In genomic region chr3:100397491-100397890, GRCm38 (mm10) we compare ENCODE assay signal across 34 mouse cellular contexts.
"Had no signal": no experiment of that assay in that cellular context is flagged by ENCODE, and none has a peak within 500 bp of the region (broad histone marks: within the 10 kb centered on the region; RNA-seq: fewer than 3 reads in every experiment).

No protein-coding gene starts in this region.

- H3K4me1 ChIP-seq: heart, embryonic 12.5 days; heart, embryonic 15.5 days; hindbrain, embryonic 12.5 days; hindbrain, embryonic 13.5 days; hindbrain, embryonic 15.5 days had no signal

- DNase-seq: heart, postnatal 14 days; heart, postnatal 36 days; heart, postnatal 4 days; kidney, adult 11 months; kidney, adult 18-20 months; kidney, adult 2 months; kidney, adult 8-10 months; kidney, adult 9 months; kidney, postnatal 10 days; kidney, postnatal 14 days; kidney, postnatal 25 days; kidney, postnatal 36 days; kidney, postnatal 4 days; layer of hippocampus, adult 9-11 months; layer of hippocampus, postnatal 36 days had no signal

- H3K4me2 ChIP-seq: heart, embryonic 11.5 days; heart, embryonic 12.5 days; heart, embryonic 13.5 days; heart, embryonic 15.5 days; hindbrain, embryonic 12.5 days; hindbrain, embryonic 13.5 days; hindbrain, embryonic 14.5 days; hindbrain, embryonic 15.5 days; intestine, embryonic 15.5 days; kidney, embryonic 15.5 days had no signal

- H3K9me3 ChIP-seq: heart, embryonic 12.5 days; heart, embryonic 13.5 days; heart, embryonic 15.5 days; hindbrain, embryonic 10.5 days; hindbrain, embryonic 12.5 days; hindbrain, embryonic 13.5 days; hindbrain, embryonic 15.5 days; intestine, embryonic 15.5 days; kidney, embryonic 15.5 days had no signal

- H3K36me3 ChIP-seq: heart, embryonic 12.5 days; heart, embryonic 13.5 days; heart, embryonic 15.5 days; hindbrain, embryonic 10.5 days; hindbrain, embryonic 12.5 days; hindbrain, embryonic 13.5 days; hindbrain, embryonic 15.5 days; intestine, embryonic 15.5 days; kidney, embryonic 15.5 days had no signal

- ATAC-seq: hindbrain, embryonic 16.5 days; hindbrain, postnatal 0 days; inflammation-experienced regulatory T-cells, adult 6 months; intestine, embryonic 15.5 days; intestine, embryonic 16.5 days; intestine, postnatal 0 days had no signal

- H3K27me3 ChIP-seq: heart, embryonic 12.5 days; heart, embryonic 13.5 days; heart, embryonic 15.5 days; hindbrain, embryonic 12.5 days; hindbrain, embryonic 13.5 days; hindbrain, embryonic 15.5 days; intestine, embryonic 15.5 days; kidney, embryonic 15.5 days had no signal

- H3K27ac ChIP-seq: heart, embryonic 13.5 days; heart, embryonic 15.5 days; hindbrain, embryonic 10.5 days; hindbrain, embryonic 12.5 days; hindbrain, embryonic 13.5 days; hindbrain, embryonic 14.5 days; hindbrain, embryonic 15.5 days; hindbrain, postnatal 0 days; intestine, embryonic 15.5 days; kidney, embryonic 15.5 days; kidney, postnatal 0 days; layer of hippocampus, adult 2 months; left cerebral cortex, adult 2 months had no signal

- H3K9ac ChIP-seq: heart, embryonic 12.5 days; heart, embryonic 13.5 days; heart, embryonic 15.5 days; hindbrain, embryonic 12.5 days; hindbrain, embryonic 13.5 days; hindbrain, embryonic 14.5 days; hindbrain, embryonic 15.5 days; intestine, embryonic 15.5 days; kidney, embryonic 15.5 days had no signal

- H3K4me3 ChIP-seq: heart, embryonic 12.5 days; heart, embryonic 13.5 days; heart, embryonic 15.5 days; hindbrain, embryonic 10.5 days; hindbrain, embryonic 12.5 days; hindbrain, embryonic 13.5 days; hindbrain, embryonic 15.5 days; intestine, embryonic 15.5 days; kidney, embryonic 15.5 days; layer of hippocampus, adult 2 months; left cerebral cortex, adult 2 months had no signal
